Mouse (Mus musculus) cerebellum, postnatal 14 days (tissue): ENCODE results near the gene Zfp763.
"Not testable (repeated sequence)": the region's sequence is repeated elsewhere in the genome, so short reads cannot be mapped to it uniquely, and the experiment has no call there.

Experiments used
- DNase-seq, 2 experiments: peaks; one replicate each; pipeline ENCODE4 v3.0.0; 2021; ENCODE audit warnings: mixed read lengths in 2 of 2

Zfp763 gene

GRCm38 (mm10) chr17:33032900-33033891, at the start of gene Zfp763:
Gene Zfp763 (minus strand): TSS chr17:33033402.
- peak; percentile 85 to 87 for DNase-seq

DNA sequence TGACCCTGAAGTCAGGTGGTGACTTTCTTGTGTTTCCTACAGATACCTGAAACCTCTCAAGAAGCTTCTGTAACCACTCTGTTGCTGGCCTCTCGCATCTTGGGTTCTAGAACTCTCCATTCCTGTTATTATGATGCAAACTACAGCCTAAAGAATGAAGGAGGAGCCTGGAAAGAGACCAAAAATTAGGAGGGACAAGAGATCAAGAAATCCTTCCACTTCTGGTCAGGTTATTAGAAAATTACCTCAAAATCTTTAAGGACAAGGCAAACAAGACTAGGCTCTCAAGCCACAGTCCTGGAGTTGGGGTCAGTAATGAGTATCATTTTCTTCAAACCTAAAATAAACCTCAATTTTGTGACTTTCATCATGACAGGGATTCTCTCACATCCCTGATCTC, 34.8 kb upstream of the Zfp763 start, which contains the start of gene 4921501E09Rik:
4921501E09Rik (minus strand) TSS at position 101 of the 400 bp plus-strand sequence.
- no peak for DNase-seq

DNA sequence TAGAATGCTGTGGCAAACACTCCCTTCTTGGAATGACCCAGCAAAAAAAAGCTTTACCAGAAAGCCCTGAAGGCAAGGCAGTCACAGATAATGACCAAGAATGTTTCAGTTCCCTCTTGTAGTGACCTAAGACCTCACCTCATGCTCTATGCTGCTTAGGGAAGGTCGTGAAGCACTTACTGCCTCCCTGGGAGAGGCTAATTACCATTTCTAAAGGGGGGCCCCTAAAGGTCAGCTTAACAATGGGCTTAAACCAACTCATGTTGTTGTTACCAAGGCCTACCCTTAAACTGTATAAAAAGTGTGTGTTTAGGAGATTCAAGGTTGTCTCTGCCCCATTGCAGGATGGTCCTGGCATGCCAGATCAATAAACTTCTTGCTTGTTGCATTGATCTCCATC, 29.8 kb upstream of the Zfp763 start:
- DNase-seq = no peak

GRCm38 (mm10) chr17:33058791-33059190, 25.6 kb upstream of the Zfp763 start:
- no peak for DNase-seq

DNA sequence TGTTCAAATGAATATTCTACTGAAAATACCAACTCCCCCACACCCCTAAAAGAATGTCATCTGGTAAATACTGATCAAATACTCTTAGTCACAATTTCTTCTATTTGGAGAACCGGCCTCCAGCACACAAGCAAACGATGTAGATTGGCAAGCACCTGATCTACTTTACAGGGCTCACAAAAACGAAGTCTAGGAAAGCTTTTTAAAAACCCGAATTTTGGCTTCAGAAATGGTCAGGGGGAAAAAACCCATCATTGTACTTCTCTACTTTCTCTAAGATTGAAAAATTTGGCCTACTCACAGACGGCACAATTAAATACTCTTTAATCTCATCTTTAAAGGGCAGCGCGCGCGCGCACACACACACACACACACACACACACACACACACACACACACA, 826 bp downstream of the Zfp763 start:
- DNase-seq = no peak

DNA sequence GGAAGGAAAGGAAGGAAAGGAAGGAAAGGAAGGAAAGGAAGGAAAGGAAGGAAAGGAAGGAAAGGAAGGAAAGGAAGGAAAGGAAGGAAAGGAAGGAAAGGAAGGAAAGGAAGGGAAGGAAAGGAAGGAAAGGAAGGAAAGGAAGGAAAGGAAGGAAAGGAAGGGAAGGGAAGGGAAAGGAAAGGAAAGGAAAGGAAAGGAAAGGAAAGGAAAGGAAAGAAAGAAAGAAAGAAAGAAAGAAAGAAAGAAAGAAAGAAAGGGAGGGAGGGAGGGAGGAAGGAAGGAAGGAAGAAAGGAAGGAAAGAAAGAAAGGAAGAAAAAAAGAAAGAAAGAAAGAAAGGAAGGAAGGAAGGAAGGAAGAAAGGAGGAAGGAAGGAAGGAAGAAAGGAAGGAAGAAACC, 12.8 kb downstream of the Zfp763 start:
- not testable (repeated sequence) for DNase-seq

DNA sequence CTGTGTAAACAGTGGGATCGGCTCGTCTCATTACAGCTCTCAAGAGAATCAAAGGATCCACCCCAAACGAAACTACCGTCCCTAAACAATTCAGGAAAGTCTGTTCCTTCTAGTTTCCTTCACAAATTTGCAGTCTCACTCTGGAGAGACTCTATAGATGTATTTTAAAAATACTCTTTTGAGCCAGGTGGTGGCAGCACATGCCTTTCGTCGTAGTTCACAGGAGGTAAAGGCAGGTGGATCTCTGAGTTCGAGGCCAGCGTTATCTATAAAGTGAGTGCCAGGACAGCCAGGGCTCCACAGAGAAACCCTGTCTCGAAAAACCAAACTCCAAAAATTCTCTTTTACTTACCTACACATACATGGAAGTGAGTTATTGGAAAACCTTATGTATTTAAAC, 24.9 kb downstream of the Zfp763 start:
- no peak for DNase-seq

GRCm38 (mm10) chr17:32998492-32998891, 34.7 kb downstream of the Zfp763 start:
- no peak for DNase-seq

GRCm38 (mm10) chr17:32992699-32993474, 40.3 kb downstream of the Zfp763 start, which contains the start of gene Zfp952:
Gene Zfp952 (plus strand): TSS chr17:32993129.
- DNase-seq = peak; percentile 88 to 91

DNA sequence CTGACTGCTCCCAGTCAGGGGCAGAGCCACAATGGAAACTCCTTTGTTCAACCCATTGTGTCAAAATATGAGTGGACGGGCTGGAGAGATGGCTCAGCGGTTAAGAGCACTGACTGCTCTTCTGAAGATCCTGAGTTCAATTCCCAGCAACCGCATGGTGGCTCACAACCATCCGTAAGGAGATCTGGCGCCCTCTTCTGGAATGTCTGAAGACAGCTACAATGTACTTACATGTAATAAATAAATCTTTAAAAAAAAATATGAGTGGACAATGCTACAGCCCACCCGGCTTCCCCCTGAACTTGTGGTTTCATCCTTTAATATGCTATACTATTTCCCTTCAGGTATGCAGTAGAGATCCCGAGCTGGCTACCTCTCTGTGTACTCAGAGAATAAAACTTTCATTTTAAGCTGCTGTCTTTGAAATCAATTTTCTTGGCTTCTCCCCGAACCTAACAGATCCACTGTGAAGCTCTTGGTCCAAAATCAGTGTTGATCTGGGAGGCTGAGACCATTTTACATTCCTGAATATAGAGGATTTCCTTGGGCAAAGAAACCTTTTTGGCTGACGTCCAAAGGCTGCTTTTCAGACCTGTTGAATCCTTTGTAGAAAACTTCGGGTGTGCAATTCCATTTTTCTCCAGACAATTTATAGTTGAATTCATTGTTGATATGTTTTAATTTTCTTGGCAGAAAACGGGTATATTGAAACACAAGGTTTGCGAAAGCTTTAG, 41.1 kb downstream of the Zfp763 start:
- peak; percentile 37 to 48 for DNase-seq

DNA sequence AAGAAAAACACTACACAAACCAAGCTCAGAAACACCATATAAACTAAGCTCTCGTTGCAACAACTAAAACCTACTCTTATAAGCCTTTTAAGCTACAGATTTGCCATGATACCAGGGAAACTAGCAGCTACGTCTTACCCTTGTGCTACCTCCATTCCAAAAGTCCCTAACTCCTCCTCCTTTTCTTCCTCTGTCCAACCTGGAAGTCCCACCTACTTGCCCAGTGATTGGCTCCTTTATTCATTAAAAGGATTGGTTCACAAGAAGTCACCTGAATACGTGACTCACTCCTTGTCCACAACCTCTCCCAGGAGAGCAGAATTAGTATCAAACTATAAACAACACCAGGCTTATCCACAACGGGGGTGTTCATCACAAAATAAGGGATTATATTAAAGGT, 46.9 kb downstream of the Zfp763 start:
- no peak for DNase-seq

DNA sequence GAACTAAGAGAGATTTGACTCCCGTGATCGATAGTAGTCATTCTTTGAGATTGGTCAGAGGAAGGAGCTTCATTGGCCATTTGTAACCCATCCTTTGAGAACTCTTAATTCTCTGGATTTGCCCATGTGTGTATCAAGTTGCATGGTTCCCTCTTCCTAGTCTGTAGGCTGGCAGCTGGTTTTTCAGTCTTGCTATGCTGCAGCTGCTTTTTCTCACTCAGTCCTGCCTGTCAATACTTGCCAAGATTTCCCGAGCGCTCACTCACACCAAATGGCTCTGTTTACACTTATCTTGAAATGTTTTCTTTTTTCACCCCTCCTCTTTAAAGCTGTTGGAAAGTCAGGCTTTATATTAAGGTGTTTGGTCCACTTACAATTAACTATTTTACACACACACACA, 51.8 kb downstream of the Zfp763 start:
- no peak for DNase-seq
